Mouse (Mus musculus) fat pad, adult 2 months (tissue): ENCODE measurements around the gene Nfib.

ENCODE experiments used
- DNase-seq: peaks from one replicate; pipeline ENCODE4 v3.0.0-alpha.2; 2011; ENCODE audit warnings: low read depth, low spot score; ENCODE audit errors: extremely low read depth

Nfib gene

DNA sequence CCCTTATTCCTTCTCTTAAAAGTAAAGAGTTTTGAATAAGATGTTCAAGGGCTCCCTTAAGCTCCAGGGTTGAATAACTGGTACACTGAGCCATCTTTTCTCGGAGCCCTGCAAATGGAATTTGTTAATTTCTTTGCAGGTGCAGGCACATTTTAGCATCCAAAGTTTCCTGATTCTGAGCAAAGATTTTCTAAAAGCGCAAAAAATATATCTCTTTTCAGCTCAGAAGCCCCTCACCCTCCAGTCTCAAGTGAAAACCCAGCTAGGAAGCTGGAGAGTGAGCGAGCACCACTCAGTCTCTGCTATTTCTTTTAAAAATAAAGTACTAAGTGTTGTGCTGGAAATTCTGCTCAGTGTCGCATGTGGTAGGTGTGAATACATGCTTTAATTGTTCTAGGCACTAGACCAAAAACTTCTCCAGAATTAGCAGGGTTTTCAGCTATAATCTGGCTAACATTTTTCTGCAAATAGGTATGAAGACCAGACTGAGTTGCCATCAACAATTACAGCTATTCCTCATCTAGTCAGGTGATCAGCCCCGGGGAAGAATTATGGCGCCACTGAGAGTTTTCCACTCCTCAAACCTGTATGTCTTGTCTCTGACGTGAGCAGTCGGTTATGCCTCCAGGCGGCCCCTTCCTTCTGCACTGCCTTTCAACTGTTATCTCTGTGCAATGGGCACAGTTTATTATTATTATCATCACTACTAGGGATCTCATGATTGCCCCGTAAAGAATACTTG, 162.7 kb downstream of the Nfib start:
- no peak for DNase-seq

DNA sequence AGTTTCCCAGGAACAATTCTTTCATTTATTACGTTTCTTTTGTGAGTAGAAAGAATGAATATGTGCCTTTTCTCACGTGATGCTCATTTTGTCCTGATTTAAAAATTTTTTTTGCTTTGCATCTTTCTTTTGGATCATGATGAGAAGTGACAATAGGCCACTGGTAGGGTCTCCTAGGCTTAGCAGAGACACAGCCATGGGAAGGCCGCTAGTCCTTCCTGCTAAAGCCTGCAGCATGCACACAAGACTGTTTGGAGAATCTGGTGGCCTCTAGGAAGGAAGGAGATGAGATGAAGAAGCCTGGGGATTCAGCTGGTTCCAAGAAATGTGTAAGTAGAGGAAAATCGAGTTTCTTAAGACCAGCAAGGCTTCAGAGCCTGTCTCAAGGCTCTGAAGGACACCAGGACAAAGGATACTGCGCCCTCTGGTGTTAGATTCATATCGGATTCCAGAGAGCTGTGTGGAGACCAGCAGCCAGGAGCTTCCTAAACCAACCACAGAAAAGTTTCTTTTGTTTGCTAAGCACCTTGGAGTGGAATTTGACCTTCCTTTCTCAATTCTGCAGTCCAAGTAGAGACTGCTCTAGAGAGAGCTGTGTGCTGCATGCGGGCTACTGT, 163.5 kb downstream of the Nfib start:
- no peak for DNase-seq

DNA sequence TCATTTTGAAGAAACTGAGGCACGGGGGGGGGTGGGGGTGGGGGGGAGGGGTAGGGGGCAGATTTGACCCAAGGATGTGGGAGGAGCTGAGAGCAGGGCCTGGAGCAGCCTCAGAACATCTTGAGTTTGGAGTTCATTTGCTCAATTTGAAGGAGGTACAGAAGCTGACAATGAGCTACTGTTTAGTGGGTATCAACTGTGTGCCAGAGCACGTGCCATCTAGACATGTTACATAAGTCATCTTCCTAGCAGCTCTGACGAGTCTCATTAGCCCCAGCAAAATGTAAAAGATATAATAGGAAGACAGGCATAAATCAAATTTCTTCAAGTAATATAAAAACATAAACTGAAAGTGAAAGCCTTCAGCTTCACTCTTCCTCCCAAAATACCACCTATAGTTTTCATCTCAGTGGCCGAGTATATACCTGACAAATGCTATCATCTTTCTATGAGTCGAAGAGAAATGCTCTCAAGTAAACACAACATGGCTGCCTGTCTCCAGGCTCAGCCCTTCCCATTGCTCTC, 165.0 kb downstream of the Nfib start:
- no peak for DNase-seq

DNA sequence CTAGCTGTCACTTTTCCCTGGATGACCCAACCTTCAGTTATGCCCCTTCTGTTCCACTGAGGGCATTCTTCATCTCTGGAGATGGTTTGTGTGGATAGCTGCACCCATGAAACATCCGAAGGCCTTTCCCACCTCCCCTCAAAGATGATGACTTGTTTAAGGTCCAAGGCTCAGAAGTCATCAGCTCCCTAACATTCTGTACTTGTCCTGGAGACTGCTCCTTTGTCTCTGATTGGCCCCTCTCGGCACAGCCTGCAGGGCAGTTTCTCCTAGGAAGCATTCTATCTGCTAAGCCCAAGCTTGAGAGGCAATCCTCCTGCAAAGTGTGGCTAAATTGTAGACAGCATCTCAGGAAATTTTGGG, 165.5 kb downstream of the Nfib start:
- DNase-seq, result no peak

DNA sequence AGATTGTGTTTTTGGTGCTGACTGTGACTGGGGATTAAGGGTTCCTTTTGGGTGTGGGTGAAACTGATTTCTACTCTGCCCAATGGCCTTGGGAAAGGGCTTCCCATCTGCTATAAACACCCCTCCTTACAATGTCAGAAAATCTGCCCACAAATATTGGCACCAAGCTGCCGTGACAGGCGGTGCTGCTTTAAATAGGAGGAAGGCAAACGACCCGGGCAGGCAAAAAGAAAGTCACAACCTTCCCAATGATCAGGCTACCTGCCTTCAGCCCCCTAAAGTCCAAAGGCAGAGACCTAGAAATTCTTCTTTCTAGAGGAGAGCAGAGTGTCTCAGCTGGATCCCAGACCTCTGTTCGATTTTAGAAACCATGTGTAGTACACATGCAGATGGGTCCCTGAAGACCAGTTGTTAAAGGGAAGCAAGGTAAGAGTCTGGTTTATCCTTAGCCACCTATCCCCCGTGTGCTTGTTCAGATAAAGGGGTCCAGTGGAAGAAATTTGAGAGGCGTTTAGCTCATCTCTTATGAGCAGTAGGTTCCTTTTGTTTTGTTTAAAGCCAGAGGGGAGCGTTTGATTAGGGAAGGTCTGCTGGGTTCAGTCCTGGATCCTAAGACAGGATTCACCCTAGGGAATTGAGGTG, 166.0 kb downstream of the Nfib start:
- no peak for DNase-seq

DNA sequence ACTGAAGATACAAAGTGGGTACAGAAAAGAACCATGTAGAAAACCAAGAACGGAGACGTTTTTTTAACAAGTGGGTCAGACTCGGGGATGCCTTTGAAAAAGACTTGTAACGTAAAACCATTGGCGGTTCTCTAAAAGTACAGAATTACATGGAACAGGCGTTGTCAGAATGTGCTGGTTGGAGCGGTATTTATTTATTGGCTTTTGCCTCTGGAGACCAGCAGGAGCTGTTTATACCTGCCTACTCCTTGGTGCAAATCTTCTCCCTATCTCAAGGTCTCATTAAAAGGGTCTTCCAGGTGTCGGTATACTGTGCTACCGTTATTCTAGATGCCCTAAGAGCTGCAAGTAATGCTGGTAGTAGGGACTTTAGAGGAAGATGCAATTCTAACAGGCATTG, 166.7 kb downstream of the Nfib start:
- no peak for DNase-seq

DNA sequence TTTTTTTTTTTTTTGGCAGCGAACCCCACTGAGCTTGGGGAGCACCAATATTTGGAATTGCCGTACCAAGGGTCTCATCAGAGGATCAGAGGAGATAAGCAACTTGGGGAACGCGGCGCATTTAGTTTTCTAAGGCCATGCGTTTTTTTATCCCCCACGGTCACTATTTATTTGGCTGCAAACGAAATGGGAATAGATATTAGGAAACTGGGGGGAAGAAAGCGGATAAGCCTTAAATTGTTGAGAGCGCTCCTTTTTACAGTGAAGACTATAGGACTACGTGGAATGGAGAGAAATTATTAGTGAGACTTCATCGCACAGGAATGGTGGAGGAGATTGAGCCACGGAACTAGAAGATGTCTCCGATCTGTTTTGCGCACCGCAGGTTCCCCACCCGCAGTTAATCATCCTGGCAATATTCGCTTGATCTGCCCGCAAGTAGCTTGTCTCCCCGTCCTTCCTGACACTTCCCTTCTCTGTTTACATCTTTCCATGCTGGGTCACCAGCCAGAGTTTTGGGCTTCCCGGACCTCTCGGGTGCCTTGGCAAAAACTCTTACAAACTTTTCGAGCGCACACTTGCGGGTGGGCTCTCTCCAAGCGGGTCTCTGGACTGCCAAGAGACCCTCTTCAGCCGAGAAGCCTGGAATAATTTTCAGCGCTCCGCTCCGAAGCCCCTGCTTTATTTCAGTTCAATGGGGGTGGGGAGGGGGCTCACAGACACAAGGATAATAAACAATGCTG, 167.3 kb downstream of the Nfib start:
- no peak for DNase-seq

DNA sequence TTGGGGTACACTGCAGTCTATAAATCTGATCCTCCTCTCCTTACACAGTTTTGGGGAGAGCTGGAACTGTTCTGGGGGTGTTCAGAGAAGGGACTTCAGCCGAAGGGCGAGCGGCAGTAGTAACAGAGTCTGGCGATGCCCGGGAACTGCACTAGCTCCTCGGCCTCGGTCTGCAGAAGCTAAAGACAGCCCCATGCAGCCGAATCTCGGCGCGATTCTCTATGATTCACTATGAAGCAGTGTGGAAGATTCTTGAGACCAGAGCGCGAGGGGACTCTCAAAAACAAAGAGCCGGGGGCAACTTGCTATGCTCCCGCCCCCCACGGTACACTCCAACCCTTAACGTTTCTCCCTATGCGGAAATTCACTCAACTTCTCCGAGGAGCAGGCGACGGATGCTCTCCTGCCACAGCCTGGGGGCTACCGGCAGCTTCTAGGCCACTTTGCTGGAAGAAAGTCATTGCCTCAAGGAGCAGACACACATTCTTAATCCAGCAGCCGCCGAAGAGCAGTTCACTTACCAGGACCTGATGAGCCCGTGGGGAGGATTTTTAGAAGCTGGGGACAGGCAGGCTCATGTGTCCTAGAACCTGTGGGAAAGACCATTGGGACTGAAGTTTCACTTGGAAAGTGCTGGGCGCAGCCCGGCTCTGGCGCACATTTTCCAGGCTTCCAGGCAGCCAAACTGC, 168.1 kb downstream of the Nfib start:
- no peak for DNase-seq

DNA sequence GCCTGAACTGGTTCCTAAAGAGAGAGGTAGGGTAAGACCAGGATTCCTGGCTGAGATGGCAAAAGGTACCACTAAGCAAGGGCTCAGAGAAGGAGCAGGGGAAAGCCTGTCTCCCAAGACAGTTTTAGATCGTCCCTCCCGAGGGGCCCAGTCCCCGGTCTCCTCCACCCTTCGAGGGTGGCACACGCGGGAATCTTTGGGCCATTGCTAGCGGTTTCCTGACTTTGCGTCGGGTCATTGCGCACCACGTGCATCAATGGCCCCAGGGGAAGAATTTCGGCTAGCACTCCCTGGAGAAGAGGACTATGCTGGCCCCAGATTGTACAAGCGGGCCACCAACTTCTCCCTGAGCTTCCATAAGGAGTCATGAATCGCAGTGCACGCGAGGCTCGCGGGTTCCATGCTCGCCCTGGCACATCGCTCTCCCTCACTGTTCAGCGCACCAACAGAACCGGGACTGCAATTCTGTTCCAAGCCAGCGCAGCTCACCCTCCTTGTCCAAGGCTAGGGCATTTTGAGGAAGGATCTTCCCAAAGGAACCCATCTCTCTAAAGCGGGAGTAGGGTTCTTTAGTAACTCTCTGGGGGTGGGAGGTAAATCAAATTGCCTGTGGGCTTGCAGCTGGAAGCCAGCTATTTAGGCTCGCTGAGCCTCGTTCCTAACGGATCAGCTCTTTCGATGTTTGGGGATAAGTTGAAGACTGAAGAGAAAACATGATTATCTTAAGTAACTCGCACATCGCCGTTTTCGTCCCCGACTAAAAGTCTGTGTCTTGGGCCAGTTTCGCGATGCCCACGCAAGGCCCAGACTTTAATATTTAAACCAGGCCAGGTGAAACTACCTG, 168.9 kb downstream of the Nfib start:
- DNase-seq, result no peak

DNA sequence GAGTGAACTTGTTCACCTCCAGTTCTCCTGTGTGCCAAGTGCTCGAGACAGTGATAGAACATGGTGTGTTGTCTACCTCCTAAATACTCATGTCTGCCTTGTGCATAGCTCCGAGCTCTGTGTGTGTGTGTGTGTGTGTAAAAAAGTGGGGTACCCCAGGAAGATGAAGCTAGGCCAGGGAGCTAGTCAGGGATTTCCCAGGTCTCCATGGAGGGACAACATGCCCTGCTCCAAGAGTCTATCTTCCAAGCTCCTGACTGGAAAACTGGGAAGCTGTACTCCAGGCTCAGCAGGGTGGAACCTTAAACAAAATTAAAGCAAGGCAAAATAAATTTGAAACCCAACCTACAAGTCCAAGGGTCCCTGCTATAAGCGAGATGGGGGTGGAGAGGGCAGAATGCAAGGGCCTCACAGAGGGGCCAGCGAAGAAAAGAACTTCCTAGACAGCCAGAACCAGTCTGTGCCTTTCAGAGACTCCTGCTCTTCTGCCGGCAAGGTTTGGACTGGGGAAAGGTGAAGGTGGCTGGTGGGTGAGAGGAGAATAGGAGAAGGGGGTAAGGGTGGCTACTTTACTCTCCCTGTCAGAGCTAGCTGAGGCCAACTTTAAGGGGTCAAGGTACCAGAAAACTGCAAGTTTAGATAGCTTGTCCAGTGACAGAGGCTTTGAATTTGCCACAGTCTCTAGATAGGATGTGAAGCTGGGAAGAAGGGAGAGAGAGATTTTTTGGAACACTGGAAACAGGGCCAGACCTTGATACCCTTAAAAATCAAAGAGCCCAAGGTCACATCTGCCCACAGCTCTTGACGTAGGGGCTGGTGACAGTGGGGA, 169.7 kb downstream of the Nfib start:
- DNase-seq, result no peak

DNA sequence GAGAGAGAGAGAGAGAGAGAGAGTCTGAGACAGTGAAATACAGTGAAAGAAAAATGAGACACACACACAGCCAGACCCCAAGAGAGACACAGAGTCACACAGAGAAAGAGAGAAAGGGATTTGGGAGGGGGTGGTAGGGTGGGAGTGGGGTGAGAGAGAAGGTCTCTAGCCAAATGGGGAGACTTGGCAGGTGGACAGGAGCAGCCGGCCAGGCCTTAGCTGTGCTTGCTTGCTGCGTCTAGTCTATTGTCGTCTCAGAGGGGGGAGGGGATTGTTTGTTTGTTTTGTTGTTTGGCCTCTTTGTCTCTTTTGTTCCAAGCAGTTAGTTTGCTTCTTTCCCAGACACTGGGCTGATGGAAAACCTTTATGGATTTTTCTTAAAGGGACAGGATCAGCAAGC, 172.3 kb downstream of the Nfib start:
- DNase-seq, result no peak

DNA sequence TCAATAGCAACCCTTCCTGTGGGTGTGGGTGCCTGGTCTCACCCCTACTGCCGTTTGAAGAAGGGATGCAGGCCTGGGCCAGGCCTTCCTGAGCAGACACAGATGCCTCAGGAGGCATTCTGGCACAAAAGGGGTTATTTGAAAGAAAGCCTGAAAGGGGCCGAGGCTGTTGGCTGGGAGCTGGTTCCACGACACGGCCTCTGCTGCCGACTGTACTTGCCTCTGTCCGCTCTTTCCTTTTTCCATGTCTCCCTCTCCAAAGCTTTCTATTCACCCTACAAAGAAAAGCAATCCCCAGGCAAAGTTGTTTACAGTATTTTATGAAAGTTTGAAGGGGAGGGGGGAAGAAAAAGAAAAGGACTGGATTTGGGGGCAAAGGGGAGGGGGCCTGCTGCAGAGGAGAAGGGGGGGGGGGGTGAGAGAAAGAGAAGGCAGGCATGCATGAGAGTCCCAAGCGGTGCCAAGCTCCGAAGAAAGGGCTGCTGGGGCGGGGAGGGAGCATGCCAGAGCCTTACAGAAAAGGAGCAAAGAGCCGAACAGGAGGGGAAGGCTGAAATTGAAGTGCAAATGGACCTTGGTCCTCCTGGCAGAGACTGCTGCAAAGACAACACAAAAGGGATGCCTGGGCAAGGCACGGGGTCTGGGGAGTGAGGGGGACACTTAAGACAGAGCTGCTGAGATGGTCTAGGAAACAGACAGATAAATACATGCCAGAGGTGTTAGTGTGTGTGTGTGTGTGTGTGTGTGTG, 172.9 kb downstream of the Nfib start:
- DNase-seq, result no peak

DNA sequence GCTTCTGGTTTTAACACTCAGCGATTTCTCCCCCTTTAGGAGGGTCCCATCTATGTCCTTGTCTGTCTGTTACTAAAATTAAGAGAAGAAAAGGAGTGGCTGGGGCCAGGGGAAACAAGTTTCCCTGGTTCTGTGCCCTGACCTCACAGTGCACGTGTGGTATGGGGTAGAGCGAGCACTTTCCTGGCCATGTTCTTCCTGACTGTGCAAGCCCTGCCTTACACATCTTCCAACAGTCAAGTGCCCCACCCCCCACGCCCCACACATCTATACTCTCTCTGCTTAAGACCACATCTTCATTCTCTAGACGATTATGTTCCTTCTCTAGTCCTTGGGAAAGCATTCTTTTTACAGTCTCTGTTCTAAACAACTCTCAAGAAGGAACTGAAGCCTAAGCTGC, 173.6 kb downstream of the Nfib start:
- DNase-seq, result no peak

DNA sequence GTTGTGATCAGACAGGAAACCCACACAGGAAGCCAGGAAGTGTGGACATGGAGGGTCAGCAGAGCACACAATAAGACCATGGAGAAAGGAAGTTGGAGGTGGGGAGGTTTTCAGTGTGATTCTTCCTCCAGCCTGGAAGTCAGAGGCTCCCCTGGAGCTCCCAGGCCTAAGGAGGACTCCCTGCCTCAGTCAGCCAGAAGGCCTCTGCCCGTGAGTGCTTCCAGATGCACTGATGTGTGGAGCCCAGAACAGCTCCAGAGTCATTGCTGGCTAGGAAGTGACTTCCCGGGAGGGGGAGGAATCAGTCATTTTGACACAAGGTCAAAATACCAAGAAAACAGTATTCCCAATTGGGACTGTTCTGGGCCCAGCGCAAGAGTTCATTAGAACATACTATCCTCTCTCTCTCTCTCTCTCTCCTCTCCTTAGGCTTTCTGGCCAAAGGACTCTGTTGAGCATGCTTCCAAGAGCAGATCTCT, 174.6 kb downstream of the Nfib start:
- DNase-seq, result no peak

DNA sequence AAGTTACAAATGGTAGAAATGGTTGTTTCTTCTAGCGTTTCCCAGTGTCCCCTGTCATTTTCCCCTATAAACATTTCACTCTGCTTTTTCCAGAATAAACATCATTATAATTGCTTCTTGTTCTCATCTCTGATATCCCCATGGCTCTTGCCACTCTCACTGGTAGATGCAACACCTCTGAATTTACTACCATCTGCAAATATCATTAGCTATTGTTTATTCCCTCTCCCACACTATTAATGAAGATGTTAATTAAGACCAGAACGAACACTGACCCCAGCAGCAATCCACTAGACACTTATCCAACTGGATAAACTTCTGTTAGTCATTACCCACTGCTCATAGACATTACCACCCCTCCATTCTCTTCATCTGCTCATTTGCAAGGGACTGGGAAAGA, 176.6 kb downstream of the Nfib start:
- no peak for DNase-seq

DNA sequence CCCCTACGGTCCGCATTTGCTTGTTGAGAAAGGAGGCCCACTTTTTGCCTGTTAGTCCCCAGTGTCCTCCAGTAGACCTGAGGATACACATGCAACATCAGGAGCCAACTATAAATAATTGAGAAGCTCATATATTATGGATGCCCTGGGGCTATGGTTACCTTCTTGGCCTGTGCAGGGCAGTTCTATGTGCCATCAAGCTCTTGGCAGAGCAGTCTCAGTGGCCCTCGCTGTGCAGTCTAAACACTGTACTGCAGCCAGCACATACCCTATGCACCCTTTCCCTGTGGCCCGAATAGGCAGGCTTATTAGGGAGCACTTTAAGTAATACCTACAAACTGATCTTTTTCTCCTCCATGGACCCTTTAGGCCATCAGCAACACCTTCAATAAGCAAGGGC, 185.6 kb downstream of the Nfib start:
- peak; percentile 83 for DNase-seq

DNA sequence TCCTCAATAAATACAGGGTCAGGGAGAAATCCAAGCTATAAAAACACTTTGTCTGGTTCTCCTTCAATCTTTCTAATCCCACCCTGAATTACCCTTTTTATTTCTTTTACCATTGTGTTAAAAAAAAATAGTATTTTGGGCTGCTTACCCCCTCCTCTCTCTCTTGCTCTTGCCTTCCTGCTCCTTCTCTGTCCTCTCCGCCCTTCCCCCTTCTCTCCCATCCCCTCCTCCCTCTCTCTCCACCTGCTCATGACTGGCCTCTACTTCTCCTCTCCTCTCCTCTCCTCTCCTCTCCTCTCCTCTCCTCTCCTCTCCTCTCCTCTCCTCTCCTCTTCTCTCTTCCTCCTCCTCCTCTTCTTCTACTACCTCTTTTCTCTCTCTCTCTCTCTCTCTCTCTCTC, 187.4 kb downstream of the Nfib start:
- no peak for DNase-seq

DNA sequence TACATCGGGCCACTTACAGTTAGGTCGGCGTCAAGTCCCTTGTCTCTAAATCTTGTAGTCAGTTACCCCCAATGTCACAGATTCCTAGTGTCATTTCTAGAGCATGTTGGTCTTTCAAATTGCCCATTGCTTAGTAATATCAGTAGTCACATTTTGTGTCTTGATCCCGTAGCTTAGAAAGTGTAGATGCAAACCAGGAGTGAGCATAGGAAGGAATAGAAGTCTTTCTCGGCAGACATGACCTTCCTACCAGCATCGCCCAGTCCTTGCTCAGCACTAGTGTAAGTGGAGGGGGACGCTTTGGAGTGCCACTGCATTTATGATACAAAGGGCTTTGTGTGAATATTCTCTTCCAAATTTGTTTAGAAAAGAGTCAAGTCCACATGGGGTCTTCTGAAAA, 188.2 kb downstream of the Nfib start:
- no peak for DNase-seq
